Mouse (Mus musculus) bone marrow macrophage, adult 2 months (primary cell): ENCODE results near the gene Obscn.

ENCODE experiments used
- CTCF ChIP-seq: IDR thresholded peaks from 2 replicates; pipeline ENCODE4 v1.5.1; 2012; ENCODE audit warnings: low read depth, mild to moderate bottlenecking, low read length, moderate library complexity
- POLR2A ChIP-seq: IDR thresholded peaks from 2 replicates; pipeline ENCODE4 v1.6.1; 2012; ENCODE audit warnings: mild to moderate bottlenecking, low read depth, low read length, borderline replicate concordance

DNA sequence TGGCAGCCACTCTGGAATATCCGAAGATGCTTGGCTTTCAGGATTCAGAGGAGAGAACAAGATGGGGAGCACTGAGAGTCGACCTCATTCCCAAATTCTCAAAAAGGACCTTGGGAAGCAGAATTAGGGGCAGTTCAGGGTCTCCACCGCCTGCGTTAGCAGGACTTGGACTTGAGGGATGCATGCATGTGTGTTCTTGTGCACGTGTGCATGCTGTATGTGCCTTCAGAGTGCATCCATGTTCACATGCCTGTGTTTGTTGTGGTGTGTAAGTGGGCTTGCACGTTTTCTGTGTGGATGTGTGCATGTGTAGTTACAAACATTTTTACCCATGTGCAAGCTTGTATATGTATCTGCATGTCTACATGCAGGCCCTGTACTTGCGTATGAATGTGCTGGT is 172.0 kb downstream of the Obscn start:
- TF ChIP-seq CTCF = no peak
- TF ChIP-seq POLR2A = no peak
